Mouse (Mus musculus): ENCODE measurements around the gene Rabepk.

GRCm38 (mm10) chr2:34826460-34827231 is 26.9 kb upstream of the Rabepk start:
- TF ChIP-seq USF2 (conservative IDR thresholded peaks at IDR 0.05; ENCODE audit: low read depth, low read length) (no peak), ELF1 (IDR thresholded peaks at IDR 0.05; ENCODE audit: low read depth, low read length) (no peak), EP300 (IDR thresholded peaks at IDR 0.05; ENCODE audit: low read length) (no peak), MEF2A (IDR thresholded peaks at IDR 0.05; ENCODE audit: borderline replicate concordance, low read depth, low read length) (no peak)

Data from CH12.LX (cell line).